Mouse (Mus musculus) CD8-positive naive resting alpha-beta T cell, adult 2 months (primary cell): ENCODE results near the gene B3gntl1.

Experiments used
- DNase-seq, 2 experiments: peaks; one replicate each; pipeline ENCODE4 v3.0.0; 2022; ENCODE audit warnings: low read depth in 2 of 2, low spot score in 2 of 2

Gene B3gntl1

DNA sequence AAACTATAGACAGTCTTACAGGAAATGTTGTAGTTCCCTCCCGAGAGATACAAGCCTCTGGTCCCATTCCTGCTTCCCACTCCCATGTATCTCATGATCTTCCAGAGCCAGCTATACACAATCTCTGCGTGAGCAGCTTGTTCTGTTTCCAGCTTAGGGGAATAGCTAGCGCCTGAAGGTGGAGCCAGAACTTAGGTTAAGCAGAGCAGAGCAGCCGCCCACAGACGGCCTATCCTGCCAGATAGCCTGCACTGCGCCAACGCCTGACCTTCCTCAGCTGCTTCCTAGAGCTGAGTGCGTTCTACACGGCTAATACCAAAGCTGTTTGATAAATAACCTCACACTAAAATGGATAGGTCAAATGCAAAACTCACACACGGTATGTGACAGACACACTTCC is 23.1 kb downstream of the B3gntl1 start:
- no peak for DNase-seq

DNA sequence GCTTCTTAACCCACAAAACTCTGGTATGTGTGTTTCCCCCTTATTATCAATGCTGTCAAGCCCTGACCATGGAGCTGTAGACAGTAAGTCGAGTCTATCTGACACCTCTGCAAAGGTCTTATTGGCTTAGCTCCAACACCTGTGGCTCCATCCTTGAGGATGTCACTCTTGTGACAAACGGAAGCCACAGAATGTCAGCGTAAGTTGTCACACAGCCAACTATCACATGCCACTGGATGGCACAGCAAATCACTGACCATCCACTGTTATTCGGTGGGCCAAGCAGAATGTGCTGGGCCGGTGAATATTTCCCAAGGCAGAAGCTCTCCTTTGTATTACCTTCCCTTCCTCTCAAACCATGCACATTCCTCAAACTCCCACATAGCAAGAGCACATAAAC is 24.8 kb downstream of the B3gntl1 start:
- no peak for DNase-seq

DNA sequence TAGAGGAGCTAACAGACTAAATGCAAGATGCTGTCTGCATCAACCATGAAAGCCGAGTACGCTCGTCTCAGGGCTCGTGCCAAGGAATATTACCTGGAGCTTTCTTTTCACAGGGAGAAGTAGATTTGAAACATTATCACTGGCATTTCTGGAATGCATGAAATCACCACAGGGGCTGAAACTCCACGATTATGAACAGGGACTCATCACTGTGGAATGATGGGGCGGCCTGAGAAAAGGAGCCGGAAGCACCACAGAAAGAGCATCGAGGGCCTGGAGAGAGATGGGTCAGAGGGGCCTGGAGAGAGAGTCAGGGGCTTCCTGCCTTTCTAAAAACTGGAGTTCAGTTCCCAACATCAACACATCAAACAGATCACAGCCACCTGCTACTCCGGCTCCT is 25.6 kb downstream of the B3gntl1 start:
- DNase-seq = no peak

DNA sequence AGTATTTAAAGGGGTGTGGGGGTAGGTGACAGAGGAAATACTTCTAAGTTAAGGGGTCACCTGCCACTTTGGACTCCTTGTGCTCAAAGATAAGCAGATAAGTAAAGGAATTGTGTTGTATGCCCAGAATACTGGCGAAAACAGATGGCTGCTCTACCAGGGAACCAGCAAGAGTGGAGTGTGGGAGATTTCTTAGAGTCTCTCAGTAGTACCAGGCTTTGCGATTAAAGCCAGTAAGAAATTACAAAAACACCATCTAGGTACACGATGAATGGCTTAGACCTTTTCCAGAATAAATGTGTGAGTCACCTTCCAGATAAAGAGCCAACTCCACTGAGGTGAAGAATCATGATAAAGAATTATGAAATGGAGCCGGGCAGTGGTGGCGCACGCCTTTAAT is 27.6 kb downstream of the B3gntl1 start:
- no peak for DNase-seq

DNA sequence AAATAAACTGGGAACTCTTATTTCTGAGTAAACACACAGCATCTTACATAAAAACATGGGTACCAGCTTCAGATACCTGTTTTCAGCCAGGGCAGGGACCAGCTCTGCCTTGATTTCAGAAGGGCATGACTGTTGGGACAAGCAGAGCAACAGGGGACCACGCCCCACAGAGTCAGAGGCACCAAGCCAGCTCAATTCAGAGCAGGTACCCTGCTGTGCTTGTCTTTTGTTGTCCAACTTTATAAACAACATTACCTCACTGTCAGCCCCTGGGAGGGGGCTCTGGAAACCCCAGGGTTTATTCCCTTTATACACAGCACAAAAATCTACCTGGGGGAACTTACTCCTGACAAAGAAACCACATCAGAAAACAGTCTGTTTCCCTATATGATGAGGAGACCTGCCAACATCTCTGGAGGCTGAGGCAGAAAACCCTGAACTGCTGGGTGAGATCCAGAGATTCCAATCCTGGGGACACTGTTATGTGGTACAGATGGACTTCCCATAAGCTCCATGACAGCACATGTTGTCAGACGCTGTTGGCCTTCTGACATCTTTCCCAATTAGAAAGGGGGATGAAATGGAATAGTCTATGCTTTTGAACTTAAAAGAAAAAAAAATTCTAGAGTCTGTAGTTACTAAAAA is 31.3 kb downstream of the B3gntl1 start:
- no peak for DNase-seq

DNA sequence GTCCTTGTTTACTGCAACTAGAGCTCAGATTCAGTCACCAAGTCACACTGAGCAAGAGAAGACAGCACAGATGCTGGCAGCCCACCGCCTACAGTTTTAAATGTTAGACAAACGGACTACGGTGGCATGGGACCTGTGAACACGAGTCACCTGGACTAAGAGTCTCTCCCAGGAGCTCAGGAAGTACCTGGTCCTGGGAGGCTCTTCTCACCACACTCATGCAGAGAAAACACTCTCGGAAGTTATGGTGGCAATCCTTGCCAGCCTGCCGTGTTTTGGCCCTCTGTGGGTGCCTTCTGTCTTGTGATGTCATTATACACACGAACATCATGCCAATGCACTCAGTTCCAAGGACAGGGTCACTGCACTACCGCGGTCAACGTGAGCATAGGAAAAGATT is 36.3 kb downstream of the B3gntl1 start:
- no peak for DNase-seq

DNA sequence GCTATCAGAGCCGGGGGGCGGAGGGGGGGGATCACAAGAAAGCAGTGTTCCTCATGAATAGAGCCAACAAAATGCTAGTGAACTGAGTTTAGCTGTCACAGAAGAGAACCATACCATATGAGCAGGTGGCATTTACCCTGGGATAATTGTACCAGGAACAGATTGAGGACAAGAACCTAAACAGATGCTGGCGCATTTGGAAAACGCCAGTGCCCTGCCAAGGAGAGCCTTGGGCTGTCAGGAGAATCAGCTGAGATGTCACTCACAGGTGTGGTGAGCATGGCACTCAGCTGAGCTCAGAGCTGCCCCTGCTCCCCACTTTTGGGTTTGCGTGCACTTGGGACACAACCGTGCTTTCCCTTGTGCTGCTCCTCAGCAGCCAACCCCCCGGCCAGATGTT is 41.5 kb downstream of the B3gntl1 start:
- DNase-seq = no peak

DNA sequence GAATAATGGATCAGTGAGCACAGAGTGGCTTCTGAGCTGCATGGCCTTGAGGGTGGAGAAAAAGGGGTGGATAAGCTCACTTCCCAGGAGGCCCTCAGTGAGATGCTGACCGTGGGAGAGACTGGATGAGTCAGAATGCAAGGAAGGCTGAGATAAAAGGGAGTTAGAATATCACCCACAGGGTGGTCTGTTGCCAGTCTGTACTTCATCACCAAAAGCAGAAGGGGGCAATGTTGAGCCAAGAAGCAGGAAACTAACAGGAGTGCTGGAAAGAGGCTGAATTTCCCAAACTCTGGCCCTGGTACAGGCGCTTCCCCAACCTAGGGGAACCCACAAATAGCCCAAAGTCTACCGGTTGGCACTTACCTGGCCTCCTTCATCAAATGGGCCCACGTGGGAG is 42.5 kb downstream of the B3gntl1 start:
- DNase-seq = no peak

DNA sequence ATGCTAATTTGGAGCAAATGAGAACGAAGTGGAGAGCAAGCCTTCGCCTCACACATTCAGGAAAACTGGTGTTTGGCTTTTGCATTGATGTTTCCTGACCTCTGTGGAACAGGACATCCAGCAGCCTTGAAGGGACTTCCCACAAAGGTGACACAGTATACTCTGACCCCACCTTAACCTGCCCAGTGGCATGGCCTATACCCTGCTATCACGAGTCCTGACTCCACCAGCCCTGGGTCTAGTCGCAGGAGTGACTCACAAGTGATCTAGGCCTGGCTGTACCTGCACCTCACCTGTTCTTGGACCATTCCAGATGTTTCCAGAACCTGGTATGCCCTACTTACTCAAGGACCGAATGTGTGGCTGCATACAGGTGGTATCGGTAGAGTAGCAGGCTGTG is 43.4 kb downstream of the B3gntl1 start:
- no peak for DNase-seq

DNA sequence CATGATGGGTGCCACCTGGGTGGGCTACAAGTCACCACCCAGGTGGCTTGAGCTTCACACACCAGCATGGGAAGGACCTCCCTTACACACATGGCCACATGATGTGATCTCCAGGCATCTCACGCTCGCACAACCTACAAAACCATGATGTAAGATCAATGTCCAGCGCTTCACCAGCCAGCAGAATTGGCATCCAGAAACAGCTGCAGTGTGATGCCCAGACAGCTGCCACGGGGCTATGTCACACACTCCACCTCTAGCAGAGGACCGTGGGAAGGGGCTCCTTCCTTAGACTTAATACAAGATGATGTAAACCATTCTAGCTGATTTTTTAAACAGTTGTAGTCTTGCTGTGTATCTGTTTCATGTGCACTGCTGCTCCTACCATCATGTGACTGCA is 45.4 kb downstream of the B3gntl1 start:
- no peak for DNase-seq

DNA sequence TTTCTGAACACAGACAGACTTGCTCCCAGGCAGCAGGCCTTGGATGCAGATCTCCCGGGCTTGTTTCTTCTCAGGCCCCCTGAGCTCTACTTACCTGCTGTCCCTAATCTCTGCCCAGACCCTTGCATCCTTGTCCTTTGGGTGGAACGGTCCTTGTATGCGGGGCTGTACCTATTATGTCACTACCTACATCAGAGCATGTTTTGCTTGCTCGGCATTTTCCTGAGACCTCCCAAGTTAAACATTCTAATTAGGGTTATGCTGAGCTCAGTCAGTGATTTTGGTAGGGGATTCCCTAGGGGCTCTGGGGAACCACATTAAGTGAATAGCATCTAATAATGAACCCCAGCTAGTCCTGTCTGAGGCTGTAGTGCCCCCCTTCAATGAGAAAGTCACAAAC is 47.9 kb downstream of the B3gntl1 start:
- no peak for DNase-seq

DNA sequence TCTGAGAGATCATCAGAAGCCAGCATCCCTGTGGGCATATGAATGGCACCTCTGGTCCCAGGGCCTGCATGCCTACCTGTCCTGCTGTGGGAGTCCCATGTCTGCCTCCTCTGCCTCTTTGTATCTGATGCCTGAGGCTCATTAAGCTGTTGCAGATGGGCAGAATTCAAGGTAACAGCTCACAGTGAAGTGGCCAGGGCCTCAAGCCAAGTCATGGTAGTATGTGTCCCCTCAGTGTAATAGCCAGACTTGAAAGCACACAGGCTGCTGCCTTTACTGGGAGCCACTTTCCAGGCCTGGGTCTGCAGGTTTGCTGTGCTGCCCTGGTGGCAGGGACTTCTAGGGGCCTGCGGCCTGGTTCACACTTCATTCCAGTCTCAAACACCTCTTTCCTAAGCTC is 55.6 kb downstream of the B3gntl1 start:
- no peak for DNase-seq

DNA sequence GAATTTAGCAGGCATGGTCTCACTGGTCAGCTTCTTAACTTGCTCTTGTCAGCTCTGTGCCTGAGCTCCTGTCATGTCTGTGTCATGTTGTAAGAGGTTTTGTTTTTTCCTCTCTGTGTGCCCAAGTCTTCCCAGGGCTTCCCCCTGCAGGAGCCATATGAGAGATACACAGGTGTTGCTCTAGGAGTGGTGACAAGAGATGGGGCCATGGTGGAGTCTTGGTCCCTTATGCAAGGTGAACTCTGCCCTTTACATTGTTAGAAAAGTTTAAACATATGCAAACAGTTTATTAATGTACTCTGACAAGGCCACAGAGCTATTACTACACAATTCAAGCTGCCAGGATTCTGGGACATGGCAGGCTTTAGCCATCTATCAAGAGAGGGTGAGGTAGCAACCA is 56.5 kb downstream of the B3gntl1 start:
- no peak for DNase-seq

DNA sequence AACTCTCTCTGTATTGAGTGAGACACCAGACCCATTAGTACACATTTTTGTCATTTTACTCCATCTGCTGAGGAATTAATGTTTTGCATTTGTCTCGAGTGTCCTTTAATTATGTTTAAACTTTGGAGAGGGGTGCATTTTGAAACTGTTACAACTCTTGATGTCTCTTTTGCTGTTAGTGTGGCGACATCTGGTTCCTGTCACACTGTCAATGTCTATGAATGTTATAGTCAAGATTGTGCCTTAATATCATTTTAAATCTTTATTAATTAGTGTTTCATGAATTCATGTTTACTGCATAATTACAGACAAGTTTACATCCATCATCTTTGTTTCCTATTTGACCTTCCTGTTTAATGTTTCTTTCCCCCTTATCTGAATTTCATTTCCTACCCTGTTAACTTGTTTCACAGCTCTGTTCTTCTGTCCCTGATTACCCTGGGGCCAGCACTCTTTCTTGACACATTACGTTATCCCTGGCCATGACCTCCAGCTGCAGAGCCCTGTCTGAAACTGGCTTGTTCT is 56.9 kb downstream of the B3gntl1 start:
- DNase-seq = no peak

DNA sequence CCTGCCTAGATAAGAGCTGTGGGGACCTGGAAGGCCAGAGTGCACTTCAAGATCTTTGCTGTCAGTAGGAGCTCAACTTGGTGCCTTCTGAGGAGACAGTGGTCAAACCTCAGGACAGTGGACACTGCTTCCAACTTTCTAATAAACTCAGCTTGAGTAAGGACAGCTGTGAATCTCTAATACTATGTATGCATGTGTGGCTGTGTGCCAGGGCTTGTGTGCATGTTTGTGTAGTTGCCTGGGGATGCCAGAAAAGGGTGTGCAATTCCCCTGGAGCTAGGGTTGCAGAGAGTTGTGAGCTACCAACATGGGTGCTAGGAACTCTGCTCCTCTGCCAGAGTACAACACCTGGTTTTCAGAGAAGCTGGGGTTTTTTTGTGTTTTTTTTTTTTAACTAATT is 62.0 kb downstream of the B3gntl1 start:
- DNase-seq = no peak

DNA sequence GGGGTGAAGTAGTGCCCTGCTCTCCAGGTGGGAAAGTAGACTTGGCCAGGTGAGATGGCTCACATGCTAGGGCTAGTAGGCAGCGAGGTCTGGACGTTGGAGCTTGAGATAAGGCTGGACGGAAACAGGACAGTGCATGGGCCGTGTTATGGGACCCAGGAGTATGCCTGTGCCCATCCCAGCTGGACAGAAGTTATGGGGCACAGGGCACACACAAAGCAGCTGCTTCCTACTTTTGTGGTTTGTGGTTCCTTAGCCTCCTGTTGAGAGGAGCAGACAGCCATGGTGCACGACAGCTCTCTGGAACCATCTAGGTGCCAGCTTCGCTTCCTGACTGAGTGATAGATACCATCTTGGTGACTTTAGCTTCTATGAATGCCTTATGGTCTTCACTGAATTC is 67.3 kb downstream of the B3gntl1 start:
- DNase-seq = no peak

DNA sequence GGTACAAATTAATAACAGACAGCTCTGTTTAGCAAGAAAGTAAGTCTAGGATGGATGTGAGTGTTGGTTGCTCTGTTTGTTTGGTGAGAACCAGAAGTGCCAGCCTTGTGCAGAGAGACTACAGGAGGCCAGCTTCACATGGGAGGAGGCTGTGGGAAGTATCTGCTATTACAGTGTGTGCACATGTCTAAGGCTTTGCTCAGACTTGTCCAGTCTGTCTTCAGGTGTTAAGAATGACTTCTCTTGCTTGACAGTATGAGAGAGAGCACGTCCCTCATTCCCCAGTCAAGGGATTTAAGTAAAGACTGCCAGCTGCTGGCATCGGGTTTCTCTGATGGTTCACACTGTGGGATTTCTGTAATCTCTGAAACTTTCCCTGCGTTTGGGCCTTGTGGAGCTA is 71.5 kb downstream of the B3gntl1 start:
- no peak for DNase-seq

DNA sequence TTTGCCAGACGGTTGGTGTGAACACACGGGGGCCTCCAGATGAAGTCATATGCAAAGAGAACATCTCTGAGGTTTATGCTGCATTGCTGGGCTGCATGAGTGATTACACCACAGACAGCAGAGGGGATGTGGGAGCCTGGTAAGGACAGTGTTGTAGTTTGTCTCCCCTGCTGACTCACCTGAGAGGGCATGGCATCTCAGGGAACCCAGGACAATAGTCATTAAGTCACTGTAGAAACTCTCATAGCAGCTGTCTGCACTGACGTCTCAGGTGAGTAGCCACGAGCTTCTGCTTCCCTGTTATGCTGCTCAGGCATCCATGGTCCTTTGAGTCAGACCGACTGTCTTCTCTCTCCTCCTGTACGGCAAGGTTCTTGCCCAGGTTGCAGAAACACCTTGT is 75.7 kb downstream of the B3gntl1 start:
- no peak for DNase-seq

DNA sequence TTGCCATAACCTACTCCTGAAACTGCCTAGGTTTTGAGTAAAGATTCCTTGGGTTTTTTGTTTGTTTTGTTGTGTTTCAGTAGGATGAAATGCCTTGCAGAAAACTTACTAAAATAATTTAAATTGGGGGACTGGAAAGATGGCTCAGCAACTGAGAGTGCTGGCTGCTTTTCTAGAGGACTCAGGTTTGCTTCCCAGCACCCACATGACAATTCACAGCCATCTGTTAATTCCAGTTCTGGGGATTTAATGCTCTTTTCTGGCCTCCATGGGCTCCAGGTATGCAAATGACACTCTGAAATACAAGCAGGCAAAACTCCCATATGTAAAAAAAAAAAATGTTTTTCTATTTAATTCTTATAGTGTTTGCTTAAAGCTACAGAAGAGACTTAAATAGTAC is 91.1 kb downstream of the B3gntl1 start:
- no peak for DNase-seq
